In genomic region chr19:44902324-44902723, GRCm38 (mm10) we compare ENCODE assay signal across 10 mouse cellular contexts. TPM values are rescaled to one million over a fixed set of nuclear protein-coding genes. Genes with fewer than 3 reads are reported as not detected.
DNase-seq lines count a peak whose midpoint lies in the region; ATAC-seq and TF ChIP-seq lines count a peak whose summit lies in the region.
"Had no signal": no experiment of that assay in that cellular context is flagged by ENCODE, and none has a peak within 500 bp of the region (broad histone marks: within the 10 kb centered on the region; RNA-seq: fewer than 3 reads in every experiment).

No protein-coding gene starts in this region.

- H3K9ac ChIP-seq in kidney, embryonic 14.5 days (ENCODE audit: low read depth, low read length) = no peak overlapping the region
- H3K9ac ChIP-seq: liver, embryonic 15.5 days had no signal

- no peak overlapping the region for H3K4me2 ChIP-seq in kidney, embryonic 14.5 days (replicated peaks; ENCODE audit: low read depth, low read length)
- H3K4me2 ChIP-seq: liver, embryonic 15.5 days had no signal

- WGBS in kidney, embryonic 14.5 days = 39% methylated on average over 4 of the region's 4 CpGs

- intact Hi-C loops in gastrocnemius, adult 2 months (cut with DNase I) = no loop called here
- intact Hi-C loops in heart, postnatal 14 days (cut with DNase I) = no loop called here

- TF ChIP-seq CTCF in gastrocnemius, adult 2 months (IDR thresholded peaks at IDR 0.05) = no peak

- H3K27ac ChIP-seq in kidney, embryonic 14.5 days (ENCODE audit: low read depth, low read length) = no peak overlapping the region; the same call in 1 of the 2 replicates
- peak overlapping the region; percentile 24; the same call in 1 of the 2 replicates for H3K27ac ChIP-seq in gastrocnemius, adult 2 months
- H3K27ac ChIP-seq: liver, embryonic 15.5 days had no signal

- H3K36me3 ChIP-seq in kidney, embryonic 14.5 days (ENCODE audit: control insufficient read depth, insufficient read depth, low read length) = no peaks in the 10 kb centered on the region
- H3K36me3 ChIP-seq: liver, embryonic 15.5 days had no signal

- ATAC-seq in kidney, embryonic 14.5 days (ENCODE audit: low FRiP score, low TSS enrichment) = peak; percentile 81

- DNase-seq in kidney, adult 8-10 months = no peak
- peak; percentile 73 for DNase-seq in gastrocnemius, adult 2 months
- peak; percentile 67 to 69 for DNase-seq in heart, postnatal 14 days
- peak; percentile 47 for DNase-seq in lung, postnatal 36 days
- no peak for DNase-seq in thymus, postnatal 0 days (ENCODE audit: low spot score)
- DNase-seq in right cerebral cortex, postnatal 36 days (ENCODE audit: low spot score in 2 of 2) = no peak
- DNase-seq: adrenal gland, adult 2 months; cerebellum, postnatal 36 days had no signal

- H3K9me3 ChIP-seq in kidney, embryonic 14.5 days (ENCODE audit: control insufficient read depth, low read length) = no peaks in the 10 kb centered on the region
- H3K9me3 ChIP-seq: liver, embryonic 15.5 days had no signal

- no peak overlapping the region for H3K4me3 ChIP-seq in kidney, embryonic 14.5 days (ENCODE audit: low read length)
- H3K4me3 ChIP-seq in gastrocnemius, adult 2 months = no peak overlapping the region
- H3K4me3 ChIP-seq: liver, embryonic 15.5 days had no signal

- no peaks in the 10 kb centered on the region for H3K27me3 ChIP-seq in kidney, embryonic 14.5 days (ENCODE audit: control insufficient read depth, insufficient read depth, low read length)

- H3K4me1 ChIP-seq in kidney, embryonic 14.5 days (ENCODE audit: control insufficient read depth, insufficient read depth, low read length) = peaks cover 75% of the 10 kb centered on the region

RNA-seq across cellular contexts. Expression of gene Slf2, which starts 28.6 kb away (rescaled TPM):
- polyA plus RNA-seq in kidney, embryonic 14.5 days (2014; fragmentation: Nextera tagmentation; extraction: Ambion mirVana) = 35.6 and 60.0 TPM in 2 replicates
- 10 to 100 TPM; 11.9 to 14.5 TPM for total RNA-seq in gastrocnemius, adult 2 months (2021)
- total RNA-seq in heart, postnatal 14 days (2021) = 10 to 100 TPM; 26.4 to 26.8 TPM
- 16.7 and 17.3 TPM in 2 replicates for polyA plus RNA-seq in thymus, postnatal 0 days (2015; fragmentation: Nextera tagmentation; extraction: Ambion mirVana)

Comparison
In these comparisons a context has a peak if more than half of its experiments do, and no peak if none do; other contexts are left out.
1. DNase-seq: peak in gastrocnemius, adult 2 months (single experiment), heart, postnatal 14 days (2 of 2) and lung, postnatal 36 days (single experiment); none in kidney, adult 8-10 months (0 of 2), thymus, postnatal 0 days (single experiment) and right cerebral cortex, postnatal 36 days (0 of 2).